Mouse (Mus musculus): ENCODE measurements around the gene Pxt1. TPM values are rescaled to one million over a fixed set of nuclear protein-coding genes. Genes with fewer than 3 reads are reported as not detected.

Gene Pxt1
- polyA plus RNA-seq, 1 experiment: not detected

GRCm38 (mm10) chr17:28930392-28931074 is 13.1 kb downstream of the Pxt1 start:
- no peak for TF ChIP-seq GATA1 (IDR thresholded peaks at IDR 0.05; ENCODE audit: low read length)

GRCm38 (mm10) chr17:28929369-28929768 is 14.3 kb downstream of the Pxt1 start:
- TF ChIP-seq GATA1 (IDR thresholded peaks at IDR 0.05; ENCODE audit: low read length): no peak

- TF ChIP-seq GATA1 (IDR thresholded peaks at IDR 0.05; ENCODE audit: low read length): no peak
Measured at GRCm38 (mm10) chr17:28928004-28928403, 15.6 kb downstream of the Pxt1 start.

GRCm38 (mm10) chr17:28926866-28927635 is 16.6 kb downstream of the Pxt1 start:
- TF ChIP-seq GATA1 (IDR thresholded peaks at IDR 0.05; ENCODE audit: low read length): no peak

GRCm38 (mm10) chr17:28926380-28926779 is 17.3 kb downstream of the Pxt1 start:
- no peak for TF ChIP-seq GATA1 (IDR thresholded peaks at IDR 0.05; ENCODE audit: low read length)

- no peak for TF ChIP-seq GATA1 (IDR thresholded peaks at IDR 0.05; ENCODE audit: low read length)
Measured at GRCm38 (mm10) chr17:28924957-28925595, 18.6 kb downstream of the Pxt1 start.

DNA sequence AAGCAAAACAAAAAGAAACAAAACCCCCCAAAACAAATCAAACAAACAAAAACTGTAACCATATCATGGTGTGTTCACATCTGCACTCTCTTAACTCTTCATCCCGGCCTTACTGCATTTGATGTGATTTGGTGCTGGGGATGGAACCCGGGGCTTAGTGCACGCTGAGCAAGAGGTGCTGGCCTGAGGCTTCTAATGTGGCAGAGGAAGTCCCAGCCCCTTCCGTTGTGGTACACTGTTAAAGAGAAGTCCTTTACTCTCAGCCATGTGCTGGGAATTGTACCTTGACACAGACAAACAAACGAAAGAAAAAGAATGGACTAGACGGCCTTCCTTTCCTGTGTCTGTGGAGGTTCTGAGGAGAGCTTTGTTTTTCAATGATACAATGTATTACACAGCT is 21.5 kb downstream of the Pxt1 start:
- no peak for TF ChIP-seq GATA1 (IDR thresholded peaks at IDR 0.05; ENCODE audit: low read length)

GRCm38 (mm10) chr17:28921086-28921485 is 22.6 kb downstream of the Pxt1 start:
- no peak for TF ChIP-seq GATA1 (IDR thresholded peaks at IDR 0.05; ENCODE audit: low read length)

GRCm38 (mm10) chr17:28916520-28916919 is 27.1 kb downstream of the Pxt1 start:
- TF ChIP-seq GATA1 (IDR thresholded peaks at IDR 0.05; ENCODE audit: low read length): no peak

DNA sequence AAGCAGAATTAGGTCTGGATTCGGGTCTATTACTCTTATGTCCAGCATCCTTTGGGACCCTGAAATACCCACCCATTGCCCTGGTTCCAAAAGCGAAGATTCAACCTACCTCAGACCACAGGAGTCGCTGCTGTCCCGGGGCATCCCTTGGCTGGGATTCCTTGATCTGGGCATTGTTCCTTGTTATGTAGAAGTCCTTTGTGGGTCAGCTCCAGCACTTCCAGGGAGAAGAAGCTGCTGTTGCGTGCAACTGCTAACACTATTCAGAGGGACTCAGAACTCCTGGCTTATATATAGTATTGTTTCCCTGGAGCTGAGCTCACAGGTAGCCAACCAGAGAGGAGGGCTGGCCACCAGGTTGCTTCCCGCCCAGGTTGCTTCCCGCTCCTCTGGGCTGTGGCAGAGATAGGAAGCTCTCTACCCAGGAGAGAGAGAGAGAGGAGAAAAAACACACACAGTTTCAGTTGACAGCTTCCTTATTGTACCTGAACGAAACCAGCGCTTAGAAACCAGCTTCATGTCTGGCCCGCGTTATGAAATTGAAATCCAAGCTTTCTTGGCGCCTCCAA is 28.5 kb downstream of the Pxt1 start, which contains the start of gene 4930539E08Rik:
Gene 4930539E08Rik (minus strand): TSS at position 265 of the 569 bp plus-strand sequence.
- no peak for TF ChIP-seq GATA1 (IDR thresholded peaks at IDR 0.05; ENCODE audit: low read length)

DNA sequence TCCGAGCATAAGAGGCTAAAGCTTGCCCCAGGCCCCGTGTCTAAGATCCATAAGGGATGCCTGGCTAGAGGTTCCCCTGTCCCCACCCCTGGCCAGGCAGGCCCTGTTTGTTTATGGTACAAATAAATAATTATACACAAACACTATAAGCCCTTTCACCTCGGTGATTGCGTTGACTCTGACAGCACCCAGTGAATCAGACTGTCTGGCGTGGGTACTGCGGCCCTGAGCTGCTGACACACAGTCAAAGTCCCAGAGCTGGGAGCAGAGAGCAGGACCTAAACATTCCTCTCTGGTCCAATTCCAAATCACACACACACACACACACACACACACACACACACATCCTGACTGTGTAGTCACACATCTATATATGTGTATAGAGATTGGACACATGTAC is 29.7 kb downstream of the Pxt1 start:
- no peak for TF ChIP-seq GATA1 (IDR thresholded peaks at IDR 0.05; ENCODE audit: low read length)

- no peak for TF ChIP-seq GATA1 (IDR thresholded peaks at IDR 0.05; ENCODE audit: low read length)
Measured at GRCm38 (mm10) chr17:28913200-28913599, 30.4 kb downstream of the Pxt1 start.

DNA sequence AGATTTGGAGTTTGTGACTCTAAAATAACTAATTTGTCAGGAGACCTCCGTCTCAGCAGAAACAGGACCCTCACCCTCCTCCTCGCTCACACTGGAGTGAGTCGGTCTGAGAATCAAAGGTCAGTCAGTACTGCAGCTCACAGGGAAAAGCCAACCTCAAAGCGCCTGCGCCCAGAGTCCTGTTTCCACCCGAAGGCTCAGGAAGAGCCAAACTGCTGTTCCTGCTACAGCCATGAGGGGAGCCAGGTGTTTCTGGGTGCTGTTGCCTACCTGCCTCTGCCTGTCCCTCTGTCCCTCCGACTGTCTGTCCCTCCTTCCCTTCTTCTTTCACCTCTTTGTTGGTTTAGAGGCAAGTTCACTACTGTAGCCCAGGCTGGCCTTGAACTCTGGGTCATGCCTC is 33.5 kb downstream of the Pxt1 start:
- TF ChIP-seq GATA1 (IDR thresholded peaks at IDR 0.05; ENCODE audit: low read length): no peak

- TF ChIP-seq GATA1 (IDR thresholded peaks at IDR 0.05; ENCODE audit: low read length): no peak
Measured at GRCm38 (mm10) chr17:28909252-28909941, 34.2 kb downstream of the Pxt1 start.

DNA sequence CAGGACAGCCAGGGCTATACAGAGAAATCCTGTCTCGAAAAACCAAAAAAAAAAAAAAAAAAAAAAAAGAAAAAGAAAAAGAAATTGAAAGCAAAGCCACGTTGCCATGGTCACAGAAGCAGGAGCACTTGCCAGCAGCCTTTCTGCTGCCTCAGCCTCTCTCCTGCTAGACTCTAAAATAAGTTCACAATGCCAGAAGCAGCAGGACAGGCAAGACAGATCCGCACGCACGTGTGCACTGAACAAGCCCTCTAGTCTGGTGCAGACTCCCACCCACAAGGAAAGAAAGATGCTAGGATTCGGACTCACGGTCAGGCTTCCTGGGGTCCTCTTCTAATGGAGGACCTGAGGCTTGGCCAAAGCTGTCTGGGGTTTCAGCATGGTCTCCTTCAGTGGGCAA is 35.7 kb downstream of the Pxt1 start:
- no peak for TF ChIP-seq GATA1 (IDR thresholded peaks at IDR 0.05; ENCODE audit: low read length)
